Mouse (Mus musculus) midbrain, embryonic 13.5 days (tissue): ENCODE results near the gene Ccdc127. TPM values are rescaled to one million over a fixed set of nuclear protein-coding genes. Genes with fewer than 3 reads are reported as not detected.

ENCODE experiments used
- ATAC-seq: fragments of 200-750 bp; cut with Nextera tagmentation; 2 replicates; pipeline ENCODE4 v1.8.0; 2017; ENCODE audit warnings: mild to moderate bottlenecking, moderate TSS enrichment, moderate library complexity
- H3K27ac ChIP-seq: fragments of 300-500 bp; sonication (generic); 2 replicates; pipeline ENCODE4 v1.5.1; 2015; ENCODE audit warnings: inconsistent platforms, mild to moderate bottlenecking, moderate library complexity
- H3K27me3 ChIP-seq: fragments of 300-500 bp; sonication (generic); 2 replicates; pipeline ENCODE4 v1.6.1; 2015; ENCODE audit warnings: mild to moderate bottlenecking, inconsistent platforms
- H3K36me3 ChIP-seq: fragments of 300-500 bp; sonication (generic); 2 replicates; pipeline ENCODE4 v1.6.1; 2015; ENCODE audit warnings: mild to moderate bottlenecking, inconsistent platforms
- H3K4me1 ChIP-seq: fragments of 300-500 bp; sonication (generic); replicated peaks from 2 replicates; pipeline ENCODE4 v1.6.1; 2015; ENCODE audit warnings: inconsistent platforms
- H3K4me2 ChIP-seq: fragments of 300-500 bp; sonication (generic); replicated peaks from 2 replicates; pipeline ENCODE4 v1.6.1; 2015; ENCODE audit warnings: moderate library complexity, mild to moderate bottlenecking, inconsistent platforms
- H3K4me3 ChIP-seq: fragments of 300-500 bp; sonication (generic); replicated peaks from 2 replicates; pipeline ENCODE4 v1.5.1; 2015; ENCODE audit warnings: mild to moderate bottlenecking, inconsistent platforms
- H3K9ac ChIP-seq: fragments of 300-500 bp; sonication (generic); replicated peaks from 2 replicates; pipeline ENCODE4 v1.6.1; 2015; ENCODE audit warnings: mild to moderate bottlenecking, inconsistent platforms
- H3K9me3 ChIP-seq: fragments of 300-500 bp; sonication (generic); 2 replicates; pipeline ENCODE4 v1.6.1; 2016; ENCODE audit warnings: mild to moderate bottlenecking, inconsistent platforms
- WGBS: fragments of 180-500 bp; shearing (Covaris S2); methylation state at CpG from one replicate; pipeline ENCODE4 v1.1.7; 2015; 5-methylcytosine and 5-hydroxymethylcytosine counted together
- polyA plus RNA-seq: library from polyadenylated mRNA; unstranded; fragments of >200 nt; fragmentation: Nextera tagmentation; extraction: Ambion mirVana; gene quantifications from 2 replicates; pipeline ENCODE4 v1.2.1, GENCODE M21; 2015

Ccdc127 gene
- polyA plus RNA-seq: 47.3 and 51.6 TPM in 2 replicates

- Histone ChIP-seq H3K36me3 (peaks cover 10% of the 10 kb centered on the region), H3K27ac (peak within 1 kb of the TSS; percentile 62), H3K4me1 (peaks cover 26% of the 10 kb centered on the region), H3K4me3 (peak within 1 kb of the TSS; percentile 79), H3K4me2 (peak within 1 kb of the TSS; percentile 76), H3K27me3 (no peaks in the 10 kb centered on the region), H3K9ac (peak within 1 kb of the TSS; percentile 85), H3K9me3 (no peaks in the 10 kb centered on the region)
- WGBS: 1% methylated on average over 57 of the region's 57 CpGs
- ATAC-seq: peak; percentile 99
Measured at GRCm38 (mm10) chr13:74349566-74350434, at the start of gene Ccdc127, which contains the start of gene Sdha. Gene Ccdc127 (plus strand): TSS chr13:74350309. Gene Sdha (minus strand): TSS chr13:74350280.

GRCm38 (mm10) chr13:74300925-74301606, 49.0 kb upstream of the Ccdc127 start:
- ATAC-seq: peak; percentile 89
- no peak overlapping the region for H3K9ac ChIP-seq
- H3K27me3 ChIP-seq: no peaks in the 10 kb centered on the region
- 43% methylated on average over 4 of the region's 4 CpGs for WGBS
- no peak overlapping the region for H3K27ac ChIP-seq
- no peaks in the 10 kb centered on the region for H3K4me1 ChIP-seq
- no peaks in the 10 kb centered on the region for H3K9me3 ChIP-seq
- H3K4me3 ChIP-seq: no peak overlapping the region
- peaks cover 40% of the 10 kb centered on the region for H3K36me3 ChIP-seq
- no peak overlapping the region for H3K4me2 ChIP-seq

- Histone ChIP-seq H3K27me3 (no peaks in the 10 kb centered on the region), H3K36me3 (peaks cover 43% of the 10 kb centered on the region), H3K4me3 (no peak overlapping the region), H3K27ac (no peak overlapping the region), H3K9ac (no peak overlapping the region), H3K4me2 (no peak overlapping the region), H3K4me1 (no peaks in the 10 kb centered on the region), H3K9me3 (no peaks in the 10 kb centered on the region)
- 83% methylated on average over 6 of the region's 6 CpGs for WGBS
- ATAC-seq: no peak; the same call in none of the 2 replicates
Measured at GRCm38 (mm10) chr13:74301607-74301984, 48.5 kb upstream of the Ccdc127 start.

- H3K9me3 ChIP-seq: no peaks in the 10 kb centered on the region
- H3K27me3 ChIP-seq: no peaks in the 10 kb centered on the region
- no peak for ATAC-seq
- no peak overlapping the region for H3K9ac ChIP-seq
- 88% methylated on average over 10 of the region's 10 CpGs for WGBS
- no peak overlapping the region for H3K4me2 ChIP-seq
- no peaks in the 10 kb centered on the region for H3K4me1 ChIP-seq
- H3K36me3 ChIP-seq: peaks cover 50% of the 10 kb centered on the region
- H3K4me3 ChIP-seq: no peak overlapping the region
- no peak overlapping the region for H3K27ac ChIP-seq
Measured at GRCm38 (mm10) chr13:74302050-74303037, 47.8 kb upstream of the Ccdc127 start.

GRCm38 (mm10) chr13:74305380-74305779, 44.7 kb upstream of the Ccdc127 start:
- whole genome bisulfite sequencing: 89% methylated on average over 6 of the region's 6 CpGs
- no peak for ATAC-seq
- peaks cover 75% of the 10 kb centered on the region for H3K36me3 ChIP-seq

GRCm38 (mm10) chr13:74305780-74306179, 44.3 kb upstream of the Ccdc127 start:
- no peaks in the 10 kb centered on the region for H3K4me1 ChIP-seq
- H3K36me3 ChIP-seq: peaks cover 79% of the 10 kb centered on the region
- no peak overlapping the region for H3K4me3 ChIP-seq
- no peak for ATAC-seq
- no peaks in the 10 kb centered on the region for H3K27me3 ChIP-seq
- H3K27ac ChIP-seq: no peak overlapping the region
- H3K4me2 ChIP-seq: no peak overlapping the region
- no peaks in the 10 kb centered on the region for H3K9me3 ChIP-seq
- WGBS: 88% methylated on average over 1 of the region's 1 CpGs
- no peak overlapping the region for H3K9ac ChIP-seq

More at GRCm38 (mm10) chr13:74305380-74305779, 44.7 kb upstream of the Ccdc127 start:
- no peak overlapping the region for H3K27ac ChIP-seq
- no peaks in the 10 kb centered on the region for H3K4me1 ChIP-seq
- H3K9me3 ChIP-seq: no peaks in the 10 kb centered on the region
- no peak overlapping the region for H3K9ac ChIP-seq
- H3K27me3 ChIP-seq: no peaks in the 10 kb centered on the region
- H3K4me3 ChIP-seq: no peak overlapping the region
- no peak overlapping the region for H3K4me2 ChIP-seq

GRCm38 (mm10) chr13:74314616-74315015, 35.5 kb upstream of the Ccdc127 start:
- H3K27ac ChIP-seq: no peak overlapping the region

GRCm38 (mm10) chr13:74316386-74316785, 33.7 kb upstream of the Ccdc127 start:
- Histone ChIP-seq H3K36me3 (peaks cover 16% of the 10 kb centered on the region), H3K27ac (peak overlapping the region; percentile 68; the same call in 1 of the 2 replicates), H3K27me3 (no peaks in the 10 kb centered on the region), H3K4me2 (peak overlapping the region; percentile 92), H3K9ac (peak overlapping the region; percentile 83), H3K4me3 (peak overlapping the region; percentile 73), H3K9me3 (no peaks in the 10 kb centered on the region), H3K4me1 (peaks cover 16% of the 10 kb centered on the region)
- ATAC-seq: no peak
- WGBS: 28% methylated on average over 4 of the region's 4 CpGs

More at GRCm38 (mm10) chr13:74314616-74315015, 35.5 kb upstream of the Ccdc127 start:
- no peak for ATAC-seq
- H3K4me2 ChIP-seq: no peak overlapping the region
- no peaks in the 10 kb centered on the region for H3K27me3 ChIP-seq
- no peaks in the 10 kb centered on the region for H3K9me3 ChIP-seq
- 95% methylated on average over 3 of the region's 3 CpGs for WGBS
- peaks cover 16% of the 10 kb centered on the region for H3K4me1 ChIP-seq
- H3K9ac ChIP-seq: no peak overlapping the region
- peaks cover 21% of the 10 kb centered on the region for H3K36me3 ChIP-seq
- no peak overlapping the region for H3K4me3 ChIP-seq

GRCm38 (mm10) chr13:74316789-74317169, 33.3 kb upstream of the Ccdc127 start:
- no peak for ATAC-seq

GRCm38 (mm10) chr13:74317170-74317849, 32.8 kb upstream of the Ccdc127 start, which contains the start of gene Pdcd6:
Gene Pdcd6 (minus strand): TSS chr13:74317580.
- peak within 1 kb of the TSS; percentile 68 for H3K27ac ChIP-seq
- peak within 1 kb of the TSS; percentile 73 for H3K4me3 ChIP-seq
- no peaks in the 10 kb centered on the region for H3K9me3 ChIP-seq
- H3K27me3 ChIP-seq: no peaks in the 10 kb centered on the region
- H3K4me1 ChIP-seq: peaks cover 16% of the 10 kb centered on the region
- H3K4me2 ChIP-seq: peak within 1 kb of the TSS; percentile 92
- peak; percentile 98 for ATAC-seq
- peaks cover 25% of the 10 kb centered on the region for H3K36me3 ChIP-seq
- peak within 1 kb of the TSS; percentile 83 for H3K9ac ChIP-seq
- under 1% methylated on average over 36 of the region's 36 CpGs for WGBS

More at GRCm38 (mm10) chr13:74316789-74317169, 33.3 kb upstream of the Ccdc127 start:
- Histone ChIP-seq H3K4me1 (peaks cover 16% of the 10 kb centered on the region), H3K4me2 (peak overlapping the region; percentile 92), H3K27me3 (no peaks in the 10 kb centered on the region), H3K9ac (peak overlapping the region; percentile 83), H3K36me3 (peaks cover 20% of the 10 kb centered on the region), H3K4me3 (peak overlapping the region; percentile 73), H3K9me3 (no peaks in the 10 kb centered on the region), H3K27ac (peak overlapping the region; percentile 68)
- 3% methylated on average over 15 of the region's 15 CpGs for WGBS

- no peak for ATAC-seq
- H3K4me3 ChIP-seq: no peak overlapping the region
- H3K4me2 ChIP-seq: no peak overlapping the region
- no peak overlapping the region for H3K9ac ChIP-seq
- H3K4me1 ChIP-seq: no peaks in the 10 kb centered on the region
- H3K36me3 ChIP-seq: peaks cover 74% of the 10 kb centered on the region
- H3K9me3 ChIP-seq: no peaks in the 10 kb centered on the region
- H3K27me3 ChIP-seq: no peaks in the 10 kb centered on the region
- no peak overlapping the region for H3K27ac ChIP-seq
Measured at GRCm38 (mm10) chr13:74329321-74329720, 20.8 kb upstream of the Ccdc127 start.
